Mouse (Mus musculus): ENCODE data around the gene Dmp1. TPM values are rescaled to one million over a fixed set of nuclear protein-coding genes. Genes with fewer than 3 reads are reported as not detected.

Gene Dmp1
- 0.15 TPM for polyA plus RNA-seq (2014; fragmentation: Illumina TruSeq; extraction: RNeasy Lipid Tissue Mini Kit (QIAGEN cat#74804); ENCODE audit: low replicate concordance)

GRCm38 (mm10) chr5:104202351-104202750 is at the start of gene Dmp1:
Gene Dmp1, plus strand, starts transcription at chr5:104202613.

GRCm38 (mm10) chr5:104170412-104170811 is 32.0 kb upstream of the Dmp1 start, which contains the start of gene Dspp:
Gene Dspp, plus strand, starts transcription at chr5:104170712.

Other genes starting within 250 kb of the Dmp1 start
- gene Hsd17b13, start 225.2 kb upstream of the Dmp1 start, polyA plus RNA-seq (2014; fragmentation: Illumina TruSeq; extraction: RNeasy Lipid Tissue Mini Kit (QIAGEN cat#74804); ENCODE audit: low replicate concordance) = 137 TPM
- gene Hsd17b11, start 180.7 kb upstream of the Dmp1 start, polyA plus RNA-seq (2014; fragmentation: Illumina TruSeq; extraction: RNeasy Lipid Tissue Mini Kit (QIAGEN cat#74804); ENCODE audit: low replicate concordance) = 536 TPM
- 8.6 TPM for gene Nudt9, start 156.3 kb upstream of the Dmp1 start, polyA plus RNA-seq (2014; fragmentation: Illumina TruSeq; extraction: RNeasy Lipid Tissue Mini Kit (QIAGEN cat#74804); ENCODE audit: low replicate concordance)
- not detected for gene Gm17660, start 125.0 kb upstream of the Dmp1 start, polyA plus RNA-seq (2014; fragmentation: Illumina TruSeq; extraction: RNeasy Lipid Tissue Mini Kit (QIAGEN cat#74804); ENCODE audit: low replicate concordance)
- gene Sparcl1, start 88.9 kb upstream of the Dmp1 start, polyA plus RNA-seq (2014; fragmentation: Illumina TruSeq; extraction: RNeasy Lipid Tissue Mini Kit (QIAGEN cat#74804); ENCODE audit: low replicate concordance) = 116 TPM
- gene Dspp, start 31.9 kb upstream of the Dmp1 start, polyA plus RNA-seq (2014; fragmentation: Illumina TruSeq; extraction: RNeasy Lipid Tissue Mini Kit (QIAGEN cat#74804); ENCODE audit: low replicate concordance) = not detected
- 0.85 TPM for gene Ibsp, start 96.6 kb downstream of the Dmp1 start, polyA plus RNA-seq (2014; fragmentation: Illumina TruSeq; extraction: RNeasy Lipid Tissue Mini Kit (QIAGEN cat#74804); ENCODE audit: low replicate concordance)
- not detected for gene Mepe, start 122.7 kb downstream of the Dmp1 start, polyA plus RNA-seq (2014; fragmentation: Illumina TruSeq; extraction: RNeasy Lipid Tissue Mini Kit (QIAGEN cat#74804); ENCODE audit: low replicate concordance)
- gene Spp1, start 232.5 kb downstream of the Dmp1 start, polyA plus RNA-seq (2014; fragmentation: Illumina TruSeq; extraction: RNeasy Lipid Tissue Mini Kit (QIAGEN cat#74804); ENCODE audit: low replicate concordance) = 11.2 TPM

Measured in small intestine, adult 10 weeks (tissue).